7 mouse cellular contexts compared by ENCODE assay signal in the genomic region with DNA sequence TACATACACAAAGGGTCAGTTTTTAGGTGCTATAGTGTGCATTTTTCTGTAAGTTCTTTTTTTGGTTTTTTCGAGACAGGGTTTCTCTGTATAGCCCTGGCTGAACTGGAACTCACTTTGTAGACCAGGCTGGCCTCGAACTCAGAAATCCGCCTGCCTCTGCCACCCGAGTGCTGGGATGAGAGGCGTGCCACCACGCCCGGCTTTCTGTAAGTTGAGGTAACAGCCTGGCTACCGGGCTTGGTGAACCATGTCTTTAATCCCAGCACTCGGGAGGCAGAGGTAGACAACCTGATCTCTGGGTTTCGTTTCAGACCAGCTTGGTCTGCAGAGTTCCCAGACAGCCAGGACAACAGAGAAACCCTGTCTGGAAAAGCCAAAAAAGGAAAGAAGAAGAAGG. TPM values are rescaled to one million over a fixed set of nuclear protein-coding genes. Genes with fewer than 3 reads are reported as not detected.
DNase-seq lines count a peak whose midpoint lies in the region; ATAC-seq and TF ChIP-seq lines count a peak whose summit lies in the region.
"Not testable (repeated sequence)": the region's sequence is repeated elsewhere in the genome, so short reads cannot be mapped to it uniquely, and the experiment has no call there.

No protein-coding gene starts in this region.

- not testable (repeated sequence) for TF ChIP-seq CTCF in bone marrow macrophage, adult 2 months (IDR thresholded peaks at IDR 0.05; ENCODE audit: low read depth, low read length); layer of hippocampus, adult 2 months (conservative IDR thresholded peaks at IDR 0.05)

- H3K4me1 ChIP-seq in bone marrow macrophage, adult 2 months (ENCODE audit: control insufficient read depth, insufficient read depth, low read length): peaks cover 23% of the 10 kb centered on the region
- not testable (repeated sequence) for H3K4me1 ChIP-seq in embryonic facial prominence, embryonic 15.5 days; hindbrain, embryonic 16.5 days (ENCODE audit: control insufficient read depth, insufficient read depth, low read depth, low read length)
- peaks cover 35% of the 10 kb centered on the region for H3K4me1 ChIP-seq in heart, embryonic 10.5 days
- H3K4me1 ChIP-seq in liver, embryonic 16.5 days (ENCODE audit: control insufficient read depth, low read depth, low read length): peaks cover 25% of the 10 kb centered on the region
- H3K4me1 ChIP-seq in midbrain, embryonic 16.5 days (ENCODE audit: control insufficient read depth, insufficient read depth, low read length): peaks cover 20% of the 10 kb centered on the region

- H3K36me3 ChIP-seq in embryonic facial prominence, embryonic 15.5 days; heart, embryonic 10.5 days; hindbrain, embryonic 16.5 days (ENCODE audit: control insufficient read depth, insufficient read depth, low read length); liver, embryonic 16.5 days (ENCODE audit: control insufficient read depth, insufficient read depth); midbrain, embryonic 16.5 days (ENCODE audit: control insufficient read depth, insufficient read depth, low read length): not testable (repeated sequence)

- H3K9me3 ChIP-seq in embryonic facial prominence, embryonic 15.5 days (replicated peaks); heart, embryonic 10.5 days; hindbrain, embryonic 16.5 days (ENCODE audit: control insufficient read depth, low read length); liver, embryonic 16.5 days (replicated peaks; ENCODE audit: control insufficient read depth, low read length); midbrain, embryonic 16.5 days (replicated peaks; ENCODE audit: control insufficient read depth, low read length, poor library complexity, severe bottlenecking): not testable (repeated sequence)

- peak overlapping the region; percentile 53 for H3K4me2 ChIP-seq in embryonic facial prominence, embryonic 15.5 days (replicated peaks)
- peak overlapping the region; percentile 27 for H3K4me2 ChIP-seq in hindbrain, embryonic 16.5 days (ENCODE audit: low read length)
- H3K4me2 ChIP-seq in liver, embryonic 16.5 days (ENCODE audit: low read depth, low read length): peak overlapping the region; percentile 87
- H3K4me2 ChIP-seq in midbrain, embryonic 16.5 days (ENCODE audit: low read length): peak overlapping the region; percentile 25

- not testable (repeated sequence) for ATAC-seq in embryonic facial prominence, embryonic 15.5 days (ENCODE audit: insufficient number of reproducible peaks, low FRiP score, low TSS enrichment, low read depth); hindbrain, embryonic 16.5 days; liver, embryonic 16.5 days (ENCODE audit: low read depth); midbrain, embryonic 16.5 days

- not testable (repeated sequence) for DNase-seq in heart, embryonic 10.5 days (ENCODE audit: low spot score); layer of hippocampus, adult 2 months (ENCODE audit: low spot score in 2 of 2)

- not testable (repeated sequence) for H3K9ac ChIP-seq in embryonic facial prominence, embryonic 15.5 days; hindbrain, embryonic 16.5 days (ENCODE audit: low read depth, low read length); midbrain, embryonic 16.5 days (ENCODE audit: low read depth, low read length)
- H3K9ac ChIP-seq in liver, embryonic 16.5 days (ENCODE audit: low read depth, low read length): 0 out of 2 replicates have a peak overlapping the region, but pooled peaks have one; percentile 15

- WGBS in embryonic facial prominence, embryonic 15.5 days: 71% methylated on average over 10 of the region's 10 CpGs
- 72% methylated on average over 10 of the region's 10 CpGs for WGBS in heart, embryonic 10.5 days
- WGBS in hindbrain, embryonic 16.5 days: 82% methylated on average over 10 of the region's 10 CpGs
- 57% methylated on average over 10 of the region's 10 CpGs for WGBS in liver, embryonic 16.5 days (ENCODE audit: insufficient replicate concordance)
- WGBS in midbrain, embryonic 16.5 days: 77% methylated on average over 10 of the region's 10 CpGs

- H3K27me3 ChIP-seq in embryonic facial prominence, embryonic 15.5 days; heart, embryonic 10.5 days (ENCODE audit: insufficient read depth, poor library complexity, severe bottlenecking); hindbrain, embryonic 16.5 days (replicated peaks; ENCODE audit: control insufficient read depth, insufficient read depth, low read length); liver, embryonic 16.5 days (ENCODE audit: control insufficient read depth, insufficient read depth, low read depth, low read length); midbrain, embryonic 16.5 days (ENCODE audit: control insufficient read depth, insufficient read depth, low read depth, low read length): not testable (repeated sequence)

- not testable (repeated sequence) for TF ChIP-seq POLR2A in bone marrow macrophage, adult 2 months (IDR thresholded peaks at IDR 0.05; ENCODE audit: borderline replicate concordance, low read depth, low read length)

- H3K4me3 ChIP-seq in bone marrow macrophage, adult 2 months (ENCODE audit: insufficient read depth, low read length): peak overlapping the region; percentile 26
- H3K4me3 ChIP-seq in embryonic facial prominence, embryonic 15.5 days (replicated peaks); hindbrain, embryonic 16.5 days (ENCODE audit: low read length); midbrain, embryonic 16.5 days (ENCODE audit: low read depth, low read length): not testable (repeated sequence)
- peak overlapping the region; percentile 95 for H3K4me3 ChIP-seq in heart, embryonic 10.5 days
- peak overlapping the region; percentile 79 for H3K4me3 ChIP-seq in layer of hippocampus, adult 2 months
- peak overlapping the region; percentile 31; the same call in 1 of the 2 replicates for H3K4me3 ChIP-seq in liver, embryonic 16.5 days (ENCODE audit: low read depth, low read length)

- peak overlapping the region; percentile 37; the same call in 1 of the 2 replicates for H3K27ac ChIP-seq in bone marrow macrophage, adult 2 months (ENCODE audit: insufficient read depth, low read depth, low read length)
- H3K27ac ChIP-seq in embryonic facial prominence, embryonic 15.5 days (replicated peaks): 0 out of 2 replicates have a peak overlapping the region, but pooled peaks have one; percentile 11
- peak overlapping the region; percentile 100 for H3K27ac ChIP-seq in heart, embryonic 10.5 days
- H3K27ac ChIP-seq in hindbrain, embryonic 16.5 days (ENCODE audit: low read depth, low read length); midbrain, embryonic 16.5 days (ENCODE audit: low read length): not testable (repeated sequence)
- peak overlapping the region; percentile 100 for H3K27ac ChIP-seq in layer of hippocampus, adult 2 months
- peak overlapping the region; percentile 45; the same call in 1 of the 2 replicates for H3K27ac ChIP-seq in liver, embryonic 16.5 days (ENCODE audit: low read length)

RNA-seq across cellular contexts. Expression of gene Strn3, which starts 1.2 kb away (rescaled TPM):
- polyA plus RNA-seq in bone marrow macrophage, adult 2 months (2012; ENCODE audit: insufficient read depth, insufficient read length, missing spikeins): 35.1 and 38.2 TPM in 2 replicates
- polyA plus RNA-seq in embryonic facial prominence, embryonic 15.5 days (2015; fragmentation: Nextera tagmentation; extraction: Ambion mirVana): 49.7 and 53.3 TPM in 2 replicates
- 37.6 and 39.3 TPM in 2 replicates for polyA plus RNA-seq in heart, embryonic 10.5 days (2016; fragmentation: Nextera tagmentation; extraction: Ambion mirVana)
- 28.7 and 33.9 TPM in 2 replicates for polyA plus RNA-seq in hindbrain, embryonic 16.5 days (2015; fragmentation: Nextera tagmentation; extraction: Ambion mirVana)
- total RNA-seq in layer of hippocampus, adult 2 months (2021): 10 to 100 TPM; 90.6 to 92.0 TPM
- polyA plus RNA-seq in liver, embryonic 16.5 days (2015; fragmentation: Nextera tagmentation; extraction: Ambion mirVana): 11.3 and 11.8 TPM in 2 replicates
- 32.0 and 33.2 TPM in 2 replicates for polyA plus RNA-seq in midbrain, embryonic 16.5 days (2015; fragmentation: Nextera tagmentation; extraction: Ambion mirVana)

RNA-seq across cellular contexts. Expression of gene Ap4s1, which starts 2.0 kb away (rescaled TPM):
- polyA plus RNA-seq in bone marrow macrophage, adult 2 months (2012; ENCODE audit: insufficient read depth, insufficient read length, missing spikeins): 24.9 and 27.6 TPM in 2 replicates
- polyA plus RNA-seq in embryonic facial prominence, embryonic 15.5 days (2015; fragmentation: Nextera tagmentation; extraction: Ambion mirVana): 27.3 and 31.4 TPM in 2 replicates
- polyA plus RNA-seq in heart, embryonic 10.5 days (2016; fragmentation: Nextera tagmentation; extraction: Ambion mirVana): 34.9 and 36.2 TPM in 2 replicates
- polyA plus RNA-seq in hindbrain, embryonic 16.5 days (2015; fragmentation: Nextera tagmentation; extraction: Ambion mirVana): 55.7 and 58.4 TPM in 2 replicates
- total RNA-seq in layer of hippocampus, adult 2 months (2021): 10 to 100 TPM; 43.7 to 44.7 TPM
- polyA plus RNA-seq in liver, embryonic 16.5 days (2015; fragmentation: Nextera tagmentation; extraction: Ambion mirVana): 10.7 and 11.1 TPM in 2 replicates
- polyA plus RNA-seq in midbrain, embryonic 16.5 days (2015; fragmentation: Nextera tagmentation; extraction: Ambion mirVana): 55.0 and 55.7 TPM in 2 replicates

Comparison
In these comparisons a context has a peak if more than half of its experiments do, and no peak if none do; other contexts are left out.
1. H3K4me2 ChIP-seq: peak in every context shown above with its lines; median percentile 87 in liver, embryonic 16.5 days; 53 in embryonic facial prominence, embryonic 15.5 days; 27 in hindbrain, embryonic 16.5 days; 25 in midbrain, embryonic 16.5 days.